Mouse (Mus musculus): ENCODE results near the gene Hlf. TPM values are rescaled to one million over a fixed set of nuclear protein-coding genes. Genes with fewer than 3 reads are reported as not detected.

Hlf gene
- total RNA-seq, 1 experiment: 1.4 TPM

DNA sequence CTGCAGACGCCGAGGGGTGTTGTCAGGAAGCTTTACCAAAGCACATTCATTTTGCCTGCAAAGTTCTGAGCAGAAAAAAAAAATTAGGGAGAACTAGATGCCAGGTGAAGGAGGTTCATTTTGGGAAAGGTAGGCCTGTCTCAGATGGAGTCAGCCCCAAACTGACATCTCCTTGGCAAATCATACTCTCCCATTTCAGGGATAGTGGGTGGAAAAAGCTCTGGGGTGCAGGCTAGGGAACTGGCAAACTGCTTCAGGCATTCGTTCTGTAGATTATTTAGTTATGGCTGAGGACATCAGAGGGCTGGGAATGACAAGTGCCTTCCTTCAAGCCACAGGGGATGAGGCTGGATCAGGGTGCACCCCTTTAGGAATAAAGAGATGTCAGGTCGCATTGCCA is 58.0 kb downstream of the Hlf start:
- in situ Hi-C loops (cut with MboI; ENCODE audit: low sequenced_read_pairs in 2 of 2, unreplicated experiment in 2 of 2): no loop called here
- Histone ChIP-seq H3K4me1 (ENCODE audit: control insufficient read depth in 2 of 2, insufficient read depth in 2 of 2, low read length in 2 of 2, poor library complexity in 1 of 2) (no peaks in the 10 kb centered on the region), H3K9me3 (ENCODE audit: control insufficient read depth, insufficient read depth, low read depth, low read length) (no peaks in the 10 kb centered on the region), H3K9ac (ENCODE audit: insufficient read depth, low read depth, low read length, poor library complexity, severe bottlenecking) (no peak overlapping the region), H3K27ac (ENCODE audit: insufficient read depth, low read depth, low read length, poor library complexity, severe bottlenecking) (no peak overlapping the region), H3K36me3 (ENCODE audit: control insufficient read depth, insufficient read depth, low read length, poor library complexity, severe bottlenecking) (no peaks in the 10 kb centered on the region), H3K4me3 (ENCODE audit: insufficient read depth in 1 of 2, low read depth in 1 of 2, low read length in 2 of 2, poor library complexity in 1 of 2, severe bottlenecking in 1 of 2) (no peak overlapping the region)
- DNase-seq (ENCODE audit: low read depth, low spot score): no peak
- TF ChIP-seq HCFC1 (IDR thresholded peaks at IDR 0.05; ENCODE audit: borderline replicate concordance, insufficient read depth, low read length): no peak
- TF ChIP-seq ZC3H11A (IDR thresholded peaks at IDR 0.05; ENCODE audit: borderline replicate concordance, low read depth, low read length): no peak
- TF ChIP-seq CHD2 (IDR thresholded peaks at IDR 0.05; ENCODE audit: low read depth, low read length): no peak
- TF ChIP-seq MAFK (IDR thresholded peaks at IDR 0.05; ENCODE audit: insufficient read depth, low read depth, low read length): no peak
- no peak for TF ChIP-seq ZNF384 (IDR thresholded peaks at IDR 0.05; ENCODE audit: low read depth, low read length)

DNA sequence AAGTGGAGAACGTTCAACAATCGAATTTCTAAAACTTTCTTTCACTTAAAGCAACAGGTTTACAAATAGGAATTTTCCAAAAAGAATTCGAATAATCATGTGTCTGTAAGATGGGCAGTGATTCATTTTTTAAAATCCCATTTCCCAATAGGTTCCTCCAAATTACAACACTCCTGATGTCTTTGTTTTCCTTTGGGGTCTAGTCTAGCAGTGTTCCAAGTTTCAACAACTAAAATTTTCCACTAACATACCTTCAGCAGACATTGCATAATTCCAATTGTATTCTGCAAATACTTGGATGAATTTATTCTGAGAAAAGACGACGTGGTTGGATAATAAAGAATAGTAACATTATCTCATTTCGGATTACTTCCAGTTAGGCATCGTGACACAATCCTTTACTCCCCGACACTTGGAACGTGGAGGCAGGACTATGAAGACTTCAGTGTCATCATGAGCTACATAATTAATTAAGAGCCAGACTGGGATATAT is 60.4 kb downstream of the Hlf start:
- in situ Hi-C loops (cut with MboI; ENCODE audit: low sequenced_read_pairs in 2 of 2, unreplicated experiment in 2 of 2): no loop called here
- no peaks in the 10 kb centered on the region for H3K9me3 ChIP-seq (ENCODE audit: control insufficient read depth, insufficient read depth, low read depth, low read length)
- no peaks in the 10 kb centered on the region for H3K36me3 ChIP-seq (ENCODE audit: control insufficient read depth, insufficient read depth, low read length, poor library complexity, severe bottlenecking)
- TF ChIP-seq MAFK (IDR thresholded peaks at IDR 0.05; ENCODE audit: insufficient read depth, low read depth, low read length): no peak
- no peak for TF ChIP-seq CHD2 (IDR thresholded peaks at IDR 0.05; ENCODE audit: low read depth, low read length)
- no peak for TF ChIP-seq ZC3H11A (IDR thresholded peaks at IDR 0.05; ENCODE audit: borderline replicate concordance, low read depth, low read length)
- H3K4me3 ChIP-seq (ENCODE audit: insufficient read depth in 1 of 2, low read depth in 1 of 2, low read length in 2 of 2, poor library complexity in 1 of 2, severe bottlenecking in 1 of 2): no peak overlapping the region
- no peaks in the 10 kb centered on the region for H3K4me1 ChIP-seq (ENCODE audit: control insufficient read depth in 2 of 2, insufficient read depth in 2 of 2, low read length in 2 of 2, poor library complexity in 1 of 2)
- DNase-seq (ENCODE audit: low read depth, low spot score): no peak
- H3K9ac ChIP-seq (ENCODE audit: insufficient read depth, low read depth, low read length, poor library complexity, severe bottlenecking): no peak overlapping the region
- no peak overlapping the region for H3K27ac ChIP-seq (ENCODE audit: insufficient read depth, low read depth, low read length, poor library complexity, severe bottlenecking)

DNA sequence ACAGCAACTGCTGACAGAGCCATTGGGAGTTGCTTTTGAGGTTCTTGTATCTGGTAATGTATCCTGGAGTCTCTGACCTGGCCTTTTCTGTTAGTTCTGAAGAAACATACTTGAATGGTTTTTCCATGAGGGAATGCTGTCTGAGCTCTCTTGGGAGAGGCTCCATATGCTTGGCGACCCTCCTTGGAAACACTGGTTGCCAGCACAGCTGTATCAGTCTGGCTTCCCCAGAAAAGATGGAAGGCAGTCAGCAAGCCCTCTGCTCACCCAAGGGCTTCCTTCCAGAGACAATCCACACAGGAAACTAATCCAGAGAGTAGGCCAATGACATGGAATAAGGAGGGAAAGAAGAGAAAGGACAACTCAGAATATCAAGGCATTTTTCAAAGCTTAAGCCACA is 63.9 kb downstream of the Hlf start:
- Histone ChIP-seq H3K9me3 (ENCODE audit: control insufficient read depth, insufficient read depth, low read depth, low read length) (no peaks in the 10 kb centered on the region), H3K9ac (ENCODE audit: insufficient read depth, low read depth, low read length, poor library complexity, severe bottlenecking) (no peak overlapping the region), H3K4me1 (ENCODE audit: control insufficient read depth in 2 of 2, insufficient read depth in 2 of 2, low read length in 2 of 2, poor library complexity in 1 of 2) (no peaks in the 10 kb centered on the region), H3K4me3 (ENCODE audit: insufficient read depth in 1 of 2, low read depth in 1 of 2, low read length in 2 of 2, poor library complexity in 1 of 2, severe bottlenecking in 1 of 2) (no peak overlapping the region), H3K36me3 (ENCODE audit: control insufficient read depth, insufficient read depth, low read length, poor library complexity, severe bottlenecking) (no peaks in the 10 kb centered on the region), H3K27ac (ENCODE audit: insufficient read depth, low read depth, low read length, poor library complexity, severe bottlenecking) (no peak overlapping the region)
- no peak for TF ChIP-seq CHD2 (IDR thresholded peaks at IDR 0.05; ENCODE audit: low read depth, low read length)
- no peak for TF ChIP-seq ZNF384 (IDR thresholded peaks at IDR 0.05; ENCODE audit: low read depth, low read length)
- TF ChIP-seq HCFC1 (IDR thresholded peaks at IDR 0.05; ENCODE audit: borderline replicate concordance, insufficient read depth, low read length): no peak
- TF ChIP-seq MAFK (IDR thresholded peaks at IDR 0.05; ENCODE audit: insufficient read depth, low read depth, low read length): no peak
- no peak for TF ChIP-seq ZC3H11A (IDR thresholded peaks at IDR 0.05; ENCODE audit: borderline replicate concordance, low read depth, low read length)
- in situ Hi-C loops (cut with MboI; ENCODE audit: low sequenced_read_pairs in 2 of 2, unreplicated experiment in 2 of 2): loop anchor here in 1 of 2 experiments (10.0 kb wide), 1 partner anchor 288 kb away; no protein-coding TSS in a partner anchor
- no peak for DNase-seq (ENCODE audit: low read depth, low spot score)

DNA sequence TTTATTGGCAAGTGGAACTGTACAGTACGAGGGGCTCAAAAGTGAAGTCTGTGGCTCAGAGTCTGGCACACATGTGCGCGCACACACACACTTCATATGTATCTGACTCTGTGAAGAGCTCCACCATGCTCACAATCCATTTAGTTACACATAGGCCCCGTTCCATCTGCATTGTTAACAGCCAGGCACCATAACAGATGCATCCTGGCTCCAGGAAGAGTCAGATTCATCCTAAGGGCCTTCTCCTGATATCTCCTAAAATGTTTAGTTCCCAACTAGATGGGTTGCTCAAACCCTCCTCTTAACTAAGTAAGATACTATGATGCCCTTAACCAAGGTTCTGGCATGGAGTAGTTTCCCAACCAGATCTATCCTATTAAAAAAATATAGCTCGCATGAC is 64.5 kb downstream of the Hlf start:
- Histone ChIP-seq H3K27ac (ENCODE audit: insufficient read depth, low read depth, low read length, poor library complexity, severe bottlenecking) (no peak overlapping the region), H3K4me1 (ENCODE audit: control insufficient read depth in 2 of 2, insufficient read depth in 2 of 2, low read length in 2 of 2, poor library complexity in 1 of 2) (no peaks in the 10 kb centered on the region), H3K9ac (ENCODE audit: insufficient read depth, low read depth, low read length, poor library complexity, severe bottlenecking) (no peak overlapping the region), H3K9me3 (ENCODE audit: control insufficient read depth, insufficient read depth, low read depth, low read length) (no peaks in the 10 kb centered on the region), H3K36me3 (ENCODE audit: control insufficient read depth, insufficient read depth, low read length, poor library complexity, severe bottlenecking) (no peaks in the 10 kb centered on the region), H3K4me3 (ENCODE audit: insufficient read depth in 1 of 2, low read depth in 1 of 2, low read length in 2 of 2, poor library complexity in 1 of 2, severe bottlenecking in 1 of 2) (no peak overlapping the region)
- TF ChIP-seq ZC3H11A (IDR thresholded peaks at IDR 0.05; ENCODE audit: borderline replicate concordance, low read depth, low read length) (no peak), CHD2 (IDR thresholded peaks at IDR 0.05; ENCODE audit: low read depth, low read length) (no peak), HCFC1 (IDR thresholded peaks at IDR 0.05; ENCODE audit: borderline replicate concordance, insufficient read depth, low read length) (no peak), MAFK (IDR thresholded peaks at IDR 0.05; ENCODE audit: insufficient read depth, low read depth, low read length) (no peak), ZNF384 (IDR thresholded peaks at IDR 0.05; ENCODE audit: low read depth, low read length) (no peak)
- DNase-seq (ENCODE audit: low read depth, low spot score): no peak
- in situ Hi-C loops (cut with MboI; ENCODE audit: low sequenced_read_pairs in 2 of 2, unreplicated experiment in 2 of 2): loop anchor here in 1 of 2 experiments (10.0 kb wide), 1 partner anchor 289 kb away; no protein-coding TSS in a partner anchor

DNA sequence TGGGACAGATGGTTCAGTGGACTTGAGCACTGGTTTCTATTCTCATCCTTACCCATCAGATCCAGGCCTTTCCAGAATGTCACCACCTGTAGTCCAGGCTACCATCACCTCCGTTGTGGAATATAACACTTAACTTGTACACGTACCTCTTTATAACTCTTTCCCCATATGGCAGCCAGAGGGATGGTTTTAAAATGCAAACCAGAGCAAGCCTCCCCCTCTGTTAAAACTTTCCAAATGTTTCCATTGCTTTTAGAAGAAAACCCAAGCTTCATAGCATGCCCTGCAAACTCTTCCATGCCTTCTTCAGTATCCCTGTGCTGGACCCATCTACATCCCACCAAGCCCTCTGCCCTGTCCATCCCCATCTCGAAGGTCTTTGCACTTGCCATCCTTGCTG is 66.1 kb downstream of the Hlf start:
- no peak for DNase-seq (ENCODE audit: low read depth, low spot score)
- no peaks in the 10 kb centered on the region for H3K9me3 ChIP-seq (ENCODE audit: control insufficient read depth, insufficient read depth, low read depth, low read length)
- no peaks in the 10 kb centered on the region for H3K36me3 ChIP-seq (ENCODE audit: control insufficient read depth, insufficient read depth, low read length, poor library complexity, severe bottlenecking)
- H3K27ac ChIP-seq (ENCODE audit: insufficient read depth, low read depth, low read length, poor library complexity, severe bottlenecking): no peak overlapping the region
- in situ Hi-C loops (cut with MboI; ENCODE audit: low sequenced_read_pairs in 2 of 2, unreplicated experiment in 2 of 2): loop anchor here in 1 of 2 experiments (10.0 kb wide), 1 partner anchor 290 kb away; no protein-coding TSS in a partner anchor
- no peak overlapping the region for H3K4me3 ChIP-seq (ENCODE audit: insufficient read depth in 1 of 2, low read depth in 1 of 2, low read length in 2 of 2, poor library complexity in 1 of 2, severe bottlenecking in 1 of 2)
- H3K9ac ChIP-seq (ENCODE audit: insufficient read depth, low read depth, low read length, poor library complexity, severe bottlenecking): no peak overlapping the region
- TF ChIP-seq HCFC1 (IDR thresholded peaks at IDR 0.05; ENCODE audit: borderline replicate concordance, insufficient read depth, low read length): no peak
- TF ChIP-seq ZC3H11A (IDR thresholded peaks at IDR 0.05; ENCODE audit: borderline replicate concordance, low read depth, low read length): no peak
- TF ChIP-seq CHD2 (IDR thresholded peaks at IDR 0.05; ENCODE audit: low read depth, low read length): no peak
- no peak for TF ChIP-seq ZNF384 (IDR thresholded peaks at IDR 0.05; ENCODE audit: low read depth, low read length)
- TF ChIP-seq MAFK (IDR thresholded peaks at IDR 0.05; ENCODE audit: insufficient read depth, low read depth, low read length): no peak
- H3K4me1 ChIP-seq (ENCODE audit: control insufficient read depth in 2 of 2, insufficient read depth in 2 of 2, low read length in 2 of 2, poor library complexity in 1 of 2): no peaks in the 10 kb centered on the region
